Comparison of ENCODE assay signal across 19 mouse cellular contexts in the genomic region with DNA sequence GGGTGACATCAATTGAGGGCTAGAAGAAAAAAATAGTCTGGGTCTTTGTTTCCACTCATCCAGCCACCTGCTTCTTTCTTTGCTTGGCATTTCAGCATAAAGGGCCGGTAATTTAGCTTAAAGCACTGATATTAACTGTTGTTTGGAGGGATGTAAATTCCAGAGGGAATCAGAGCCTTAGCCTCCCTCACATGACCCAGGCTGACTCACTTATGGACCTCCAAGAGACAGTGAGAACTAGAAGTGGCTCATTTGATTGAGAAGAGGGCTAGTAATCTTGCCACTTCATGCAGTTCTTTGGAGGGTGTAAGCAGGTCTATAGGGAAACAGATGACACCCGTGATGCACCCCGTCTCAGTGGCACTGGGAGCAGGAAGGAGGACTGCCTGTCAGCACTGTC.
"Had no signal": no experiment of that assay in that cellular context is flagged by ENCODE, and none has a peak within 500 bp of the region (broad histone marks: within the 10 kb centered on the region; RNA-seq: fewer than 3 reads in every experiment).

No protein-coding gene starts in this region.

- H3K27ac ChIP-seq: left cerebral cortex, adult 2 months; liver, embryonic 13.5 days; neural tube, embryonic 12.5 days; neural tube, embryonic 15.5 days; stomach, postnatal 0 days had no signal

- H3K9me3 ChIP-seq: liver, embryonic 13.5 days; neural tube, embryonic 12.5 days; neural tube, embryonic 15.5 days had no signal

- H3K27me3 ChIP-seq: liver, embryonic 13.5 days; neural tube, embryonic 12.5 days; neural tube, embryonic 15.5 days had no signal

- DNase-seq: kidney, postnatal 10 days; kidney, postnatal 36 days; layer of hippocampus, postnatal 36 days; liver, embryonic 13.5 days; lung, adult 2 months; lung, postnatal 14 days; lung, postnatal 4 days; midbrain, embryonic 14.5 days; right cerebral cortex, adult 18-20 months; right cerebral cortex, postnatal 14 days; right cerebral cortex, postnatal 4 days; thymus, adult 2 months; thymus, postnatal 14 days; thymus, postnatal 4 days had no signal

- H3K4me2 ChIP-seq: liver, embryonic 13.5 days; midbrain, embryonic 11.5 days; neural tube, embryonic 12.5 days; neural tube, embryonic 15.5 days had no signal

- H3K9ac ChIP-seq: liver, embryonic 13.5 days; neural tube, embryonic 12.5 days; neural tube, embryonic 15.5 days had no signal

- H3K36me3 ChIP-seq: liver, embryonic 13.5 days; neural tube, embryonic 12.5 days; neural tube, embryonic 15.5 days had no signal

- H3K4me1 ChIP-seq: neural tube, embryonic 12.5 days; neural tube, embryonic 15.5 days had no signal

- H3K4me3 ChIP-seq: left cerebral cortex, adult 2 months; liver, embryonic 13.5 days; neural tube, embryonic 12.5 days; neural tube, embryonic 15.5 days had no signal
